Mouse (Mus musculus) myocyte (in vitro differentiated cells): ENCODE data around the gene Rabgef1. TPM values are rescaled to one million over a fixed set of nuclear protein-coding genes. Genes with fewer than 3 reads are reported as not detected.

Experiments
- H3K27me3 ChIP-seq: one replicate; pipeline ENCODE4 v1.6.1; 2011; ENCODE audit not compliant: control insufficient read depth, insufficient read depth, insufficient read length
- H3K36me3 ChIP-seq: one replicate; pipeline ENCODE4 v1.6.1; 2011; ENCODE audit not compliant: control insufficient read depth, insufficient read depth
- H3K4me2 ChIP-seq: one replicate; pipeline ENCODE4 v1.6.1; 2011; ENCODE audit warnings: low read depth, control low read depth
- H3K4me3 ChIP-seq: one replicate; pipeline ENCODE4 v1.5.1; 2011; ENCODE audit warnings: mild to moderate bottlenecking, control low read depth, moderate library complexity
- H3K79me2 ChIP-seq: one replicate; pipeline ENCODE4 v1.6.1; 2011; ENCODE audit not compliant: control insufficient read depth, insufficient read depth
- H3ac ChIP-seq: one replicate; pipeline ENCODE4 v1.6.1; 2011; ENCODE audit not compliant: control insufficient read depth, insufficient read length
- CEBPB ChIP-seq: IDR thresholded peaks from 2 replicates; pipeline ENCODE4 v1.6.1; 2011; ENCODE audit warnings: mild to moderate bottlenecking, moderate library complexity; ENCODE audit not compliant: poor library complexity, insufficient read depth, severe bottlenecking
- E2F4 ChIP-seq: IDR thresholded peaks from one replicate; pipeline ENCODE4 v1.6.1; 2011; ENCODE audit warnings: mild to moderate bottlenecking, control low read depth, moderate library complexity; ENCODE audit not compliant: insufficient read depth
- MAX ChIP-seq: IDR thresholded peaks from one replicate; pipeline ENCODE4 v1.6.1; 2011; ENCODE audit warnings: low read depth, mild to moderate bottlenecking, control low read depth
- MYOD1 ChIP-seq, 3 experiments: IDR thresholded peaks; one replicate each; pipeline ENCODE4 v1.6.1; 2011; ENCODE audit warnings: control low read depth in 2 of 3, low read depth in 2 of 3, mild to moderate bottlenecking in 2 of 3, moderate library complexity in 1 of 3; ENCODE audit not compliant: insufficient read length in 2 of 3, control insufficient read depth in 1 of 3
- MYOG ChIP-seq, 3 experiments: IDR thresholded peaks; one replicate each; pipeline ENCODE4 v1.6.1; 2011; ENCODE audit warnings: control low read depth in 2 of 3, low read depth in 2 of 3, mild to moderate bottlenecking in 2 of 3; ENCODE audit not compliant: insufficient read length in 2 of 3, control insufficient read depth in 1 of 3, insufficient read depth in 1 of 3
- POLR2A ChIP-seq: IDR thresholded peaks from one replicate; pipeline ENCODE4 v1.6.1; 2011; ENCODE audit warnings: low read depth, mild to moderate bottlenecking, control low read depth, moderate library complexity; ENCODE audit not compliant: insufficient read length
- POLR2AphosphoS2 ChIP-seq: IDR thresholded peaks from one replicate; pipeline ENCODE4 v1.6.1; 2011; ENCODE audit warnings: low read depth, control low read depth; ENCODE audit not compliant: insufficient read length
- REST ChIP-seq: IDR thresholded peaks from one replicate; pipeline ENCODE4 v1.6.1; 2011; ENCODE audit warnings: mild to moderate bottlenecking, control low read depth, moderate library complexity; ENCODE audit not compliant: insufficient read depth, insufficient read length
- SRF ChIP-seq: IDR thresholded peaks from one replicate; pipeline ENCODE4 v1.6.1; 2011; ENCODE audit warnings: low read depth; ENCODE audit not compliant: control insufficient read depth, insufficient read length
- TCF12 ChIP-seq: IDR thresholded peaks from one replicate; pipeline ENCODE4 v1.6.1; 2011; ENCODE audit warnings: mild to moderate bottlenecking, control low read depth; ENCODE audit not compliant: poor library complexity, insufficient read depth, severe bottlenecking
- TCF3 ChIP-seq: IDR thresholded peaks from one replicate; pipeline ENCODE4 v1.6.1; 2011; ENCODE audit warnings: low read depth, control low read depth; ENCODE audit not compliant: insufficient read length
- USF1 ChIP-seq: IDR thresholded peaks from one replicate; pipeline ENCODE4 v1.6.1; 2011; ENCODE audit warnings: low read depth, mild to moderate bottlenecking, control low read depth, moderate library complexity
- polyA plus RNA-seq: library from polyadenylated mRNA; unstranded; fragments of >200 nt; fragmentation: generic; extraction: Trizol; gene quantifications from one replicate; pipeline ENCODE4 v1.2.1, GENCODE M21; 2012; ENCODE audit warnings: missing spikeins

The Rabgef1 gene
- polyA plus RNA-seq, 1 experiment = 18.8 TPM

GRCm38 (mm10) chr5:130144334-130145312 is 27.0 kb upstream of the Rabgef1 start, which contains the start of gene Kctd7:
Kctd7 (plus strand) TSS chr5:130144861.
- Histone ChIP-seq H3K79me2 (no peaks in the 10 kb centered on the region), H3K4me2 (peak within 1 kb of the TSS; percentile 97), H3K27me3 (no peaks in the 10 kb centered on the region), H3K36me3 (no peaks in the 10 kb centered on the region), H3K4me3 (peak within 1 kb of the TSS; percentile 36), H3ac (peak within 1 kb of the TSS; percentile 14)
- TF ChIP-seq MYOG (IDR thresholded peaks at IDR 0.05; ENCODE audit: control insufficient read depth in 1 of 3, insufficient read depth in 1 of 3, insufficient read length in 2 of 3, low read depth in 2 of 3) (peak in 1 of 3 experiments; percentile 8), MYOD1 (IDR thresholded peaks at IDR 0.05; ENCODE audit: control insufficient read depth in 1 of 3, insufficient read length in 2 of 3, low read depth in 2 of 3) (no peak), POLR2AphosphoS2 (peak; percentile 73), SRF (peak; percentile 8), POLR2A (peak; percentile 88)

DNA sequence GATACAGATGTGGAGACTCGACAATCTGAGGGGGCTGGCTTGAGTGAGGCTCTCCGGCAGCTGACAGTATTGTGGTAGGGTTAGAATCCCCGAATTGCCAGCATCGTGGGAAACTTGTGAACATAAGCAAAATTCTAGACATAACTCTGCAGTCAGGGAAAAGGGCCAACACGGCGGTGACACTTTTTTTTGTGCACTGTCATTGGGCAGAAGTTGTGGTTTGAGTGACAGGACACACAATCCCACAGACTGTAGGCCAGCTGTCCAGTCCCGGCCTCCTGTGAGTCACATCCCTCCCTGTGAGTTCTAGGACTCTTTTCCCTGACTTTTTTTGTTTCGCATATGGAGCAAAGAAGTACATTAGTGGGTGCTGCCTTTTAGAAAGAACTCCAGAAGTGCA is 25.6 kb upstream of the Rabgef1 start:
- no peaks in the 10 kb centered on the region for H3K36me3 ChIP-seq
- no peak for TF ChIP-seq USF1
- peak; percentile 53 for TF ChIP-seq TCF12
- no peak for TF ChIP-seq REST
- no peak for TF ChIP-seq SRF
- TF ChIP-seq MYOG (IDR thresholded peaks at IDR 0.05; ENCODE audit: control insufficient read depth in 1 of 3, insufficient read depth in 1 of 3, insufficient read length in 2 of 3, low read depth in 2 of 3) = peak in 2 of 3 experiments; percentile 76 to 79
- no peak for TF ChIP-seq MAX
- TF ChIP-seq CEBPB = no peak
- TF ChIP-seq POLR2A = no peak
- TF ChIP-seq POLR2AphosphoS2 = no peak
- TF ChIP-seq MYOD1 (IDR thresholded peaks at IDR 0.05; ENCODE audit: control insufficient read depth in 1 of 3, insufficient read length in 2 of 3, low read depth in 2 of 3) = peak; percentile 90 to 96 (median 94)
- TF ChIP-seq TCF3 = no peak
- TF ChIP-seq E2F4 = no peak
- no peaks in the 10 kb centered on the region for H3K79me2 ChIP-seq
- H3K4me3 ChIP-seq = peak overlapping the region; percentile 36
- H3ac ChIP-seq = no peak overlapping the region
- peak overlapping the region; percentile 97 for H3K4me2 ChIP-seq
- no peaks in the 10 kb centered on the region for H3K27me3 ChIP-seq

DNA sequence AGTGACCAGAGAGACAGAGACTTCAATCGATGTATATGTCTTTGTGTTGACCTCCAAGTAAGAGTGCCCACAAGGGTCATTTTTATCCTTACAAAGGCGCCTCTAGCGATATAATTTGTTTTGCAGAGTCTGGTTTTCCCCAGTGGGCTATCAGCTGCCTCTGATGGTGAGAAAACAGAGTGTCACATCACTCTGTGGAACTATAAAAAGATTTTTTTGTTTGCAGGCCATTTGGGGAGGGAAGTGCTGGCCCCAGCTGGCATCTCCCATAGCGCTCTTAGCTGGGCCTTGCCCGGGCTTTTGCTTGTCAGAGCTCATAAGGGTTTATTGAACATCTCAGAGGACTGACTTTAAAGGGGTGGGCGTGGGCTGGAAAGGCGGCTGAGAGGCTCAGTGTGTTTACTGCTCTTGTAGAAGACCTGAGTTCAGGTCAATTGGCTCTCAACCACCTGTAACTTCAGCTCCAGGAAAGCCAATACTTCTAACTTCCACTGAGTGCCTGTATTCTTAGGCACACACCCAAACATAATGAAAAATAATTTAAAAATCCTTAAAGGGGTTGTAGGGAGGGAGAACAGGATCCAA is 21.8 kb upstream of the Rabgef1 start:
- Histone ChIP-seq H3K4me2 (no peak overlapping the region), H3K36me3 (no peaks in the 10 kb centered on the region)
- no peak for TF ChIP-seq USF1
- no peak for TF ChIP-seq TCF12
- TF ChIP-seq MYOG (IDR thresholded peaks at IDR 0.05; ENCODE audit: control insufficient read depth in 1 of 3, insufficient read depth in 1 of 3, insufficient read length in 2 of 3, low read depth in 2 of 3) = no peak
- TF ChIP-seq MYOD1 (IDR thresholded peaks at IDR 0.05; ENCODE audit: control insufficient read depth in 1 of 3, insufficient read length in 2 of 3, low read depth in 2 of 3) = no peak
- TF ChIP-seq E2F4 = no peak
- TF ChIP-seq REST = no peak
- TF ChIP-seq CEBPB = no peak
- no peak for TF ChIP-seq POLR2AphosphoS2
- TF ChIP-seq SRF = no peak
- no peak for TF ChIP-seq TCF3

DNA sequence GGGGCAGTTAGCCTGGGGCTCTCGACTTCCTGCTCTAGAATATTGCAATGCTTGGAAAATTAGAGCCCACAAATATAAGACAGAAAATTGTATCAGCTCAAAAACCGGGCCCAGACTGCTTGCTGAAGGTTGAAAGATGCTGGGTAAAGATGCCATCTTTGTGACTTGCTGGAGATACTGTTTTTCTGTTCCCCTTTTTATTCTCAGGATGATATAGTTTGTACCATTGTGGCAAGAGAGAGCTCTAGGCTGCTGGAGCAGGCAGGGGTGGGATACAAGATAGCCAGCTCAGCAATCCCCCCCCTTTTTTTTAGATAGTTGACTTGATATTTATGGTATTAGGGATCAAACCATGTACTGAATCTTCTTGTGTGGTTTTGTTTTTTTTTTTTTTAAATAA is 17.3 kb upstream of the Rabgef1 start:
- TF ChIP-seq MYOG (IDR thresholded peaks at IDR 0.05; ENCODE audit: control insufficient read depth in 1 of 3, insufficient read depth in 1 of 3, insufficient read length in 2 of 3, low read depth in 2 of 3) = no peak
- TF ChIP-seq MAX = no peak
- TF ChIP-seq SRF = no peak
- no peak for TF ChIP-seq MYOD1 (IDR thresholded peaks at IDR 0.05; ENCODE audit: control insufficient read depth in 1 of 3, insufficient read length in 2 of 3, low read depth in 2 of 3)
- TF ChIP-seq POLR2A = no peak
- TF ChIP-seq CEBPB = no peak
- TF ChIP-seq POLR2AphosphoS2 = no peak
- TF ChIP-seq REST = no peak
- no peak for TF ChIP-seq TCF12
- TF ChIP-seq E2F4 = no peak
- no peak for TF ChIP-seq USF1
- no peak for TF ChIP-seq TCF3
- Histone ChIP-seq H3K4me2 (no peak overlapping the region), H3ac (no peak overlapping the region)

More for the DNA sequence above, 21.8 kb upstream of the Rabgef1 start:
- no peak overlapping the region for H3K4me3 ChIP-seq
- no peaks in the 10 kb centered on the region for H3K27me3 ChIP-seq
- H3K79me2 ChIP-seq = no peaks in the 10 kb centered on the region
- no peak overlapping the region for H3ac ChIP-seq

More for the DNA sequence above, 17.3 kb upstream of the Rabgef1 start:
- H3K36me3 ChIP-seq = no peaks in the 10 kb centered on the region
- no peaks in the 10 kb centered on the region for H3K79me2 ChIP-seq
- no peak overlapping the region for H3K4me3 ChIP-seq
- H3K27me3 ChIP-seq = no peaks in the 10 kb centered on the region
